ENCODE assay signal across 8 mouse cellular contexts in genomic region chr1:135199014-135199819, GRCm38 (mm10). TPM values are rescaled to one million over a fixed set of nuclear protein-coding genes. Genes with fewer than 3 reads are reported as not detected.
DNase-seq lines count a peak whose midpoint lies in the region; ATAC-seq and TF ChIP-seq lines count a peak whose summit lies in the region.

No protein-coding gene starts in this region.

- H3K27ac ChIP-seq in midbrain, embryonic 10.5 days (replicated peaks): peak overlapping the region; percentile 78

- TF ChIP-seq CTCF in E14TG2a.4 (conservative IDR thresholded peaks at IDR 0.05; ENCODE audit: low read length): no peak

- no peaks in the 10 kb centered on the region for H3K9me3 ChIP-seq in E14TG2a.4 (ENCODE audit: low read length)
- H3K9me3 ChIP-seq in midbrain, embryonic 10.5 days (replicated peaks): no peaks in the 10 kb centered on the region

- H3K4me1 ChIP-seq in E14TG2a.4 (replicated peaks; ENCODE audit: low read depth, low read length): peaks cover 90% of the 10 kb centered on the region
- peaks cover 26% of the 10 kb centered on the region for H3K4me1 ChIP-seq in midbrain, embryonic 10.5 days

- DNase-seq in ZHBTc4 (ENCODE audit: low read depth, low spot score): peak; percentile 100
- DNase-seq in forelimb bud, embryonic 11.5 days (ENCODE audit: low read depth, low spot score): peak; percentile 57
- peak; percentile 70 to 82 for DNase-seq in kidney, postnatal 25 days
- DNase-seq in midbrain, embryonic 10.5 days (ENCODE audit: low spot score): peak; percentile 45
- no peak for DNase-seq in left cerebral cortex, adult 18-20 months (ENCODE audit: low spot score in 2 of 2)
- no peak for DNase-seq in gastrocnemius, postnatal 10 days

- H3K4me3 ChIP-seq in E14TG2a.4 (replicated peaks; ENCODE audit: low read length): peak overlapping the region; percentile 62
- peak overlapping the region; percentile 44 for H3K4me3 ChIP-seq in midbrain, embryonic 10.5 days

- 0 out of 2 replicates have a peak, but pooled peaks cover 2% of the 10 kb centered on the region for H3K27me3 ChIP-seq in E14TG2a.4 (ENCODE audit: insufficient read depth, low read length)
- peaks cover 10% of the 10 kb centered on the region; the same call in 1 of the 2 replicates for H3K27me3 ChIP-seq in midbrain, embryonic 10.5 days (ENCODE audit: low read depth, poor library complexity, severe bottlenecking)

- 2% methylated on average over 21 of the region's 21 CpGs for WGBS in midbrain, embryonic 10.5 days

- no peaks in the 10 kb centered on the region for H3K36me3 ChIP-seq in E14TG2a.4 (ENCODE audit: insufficient read depth, low read length)
- H3K36me3 ChIP-seq in midbrain, embryonic 10.5 days: no peaks in the 10 kb centered on the region

- no peak for ATAC-seq in cerebellum, adult (ENCODE audit: insufficient number of reproducible peaks, low FRiP score, low TSS enrichment)

RNA-seq across cellular contexts. Expression of gene Gpr37l1, which starts 31.7 kb away (rescaled TPM):
- not detected in 2 replicates for polyA plus RNA-seq in midbrain, embryonic 10.5 days (2016; fragmentation: Nextera tagmentation; extraction: Ambion mirVana)
- total RNA-seq in left cerebral cortex, adult 18-20 months (2021): 100 to 1,000 TPM; 160 to 178 TPM
- total RNA-seq in gastrocnemius, postnatal 10 days (2021): 1 to 10 TPM; 2.0 to 2.6 TPM

RNA-seq across cellular contexts. Expression of gene Arl8a, which starts 52.6 kb away (rescaled TPM):
- polyA plus RNA-seq in midbrain, embryonic 10.5 days (2016; fragmentation: Nextera tagmentation; extraction: Ambion mirVana): 46.5 and 67.6 TPM in 2 replicates
- 100 to 1,000 TPM; 264 to 266 TPM for total RNA-seq in left cerebral cortex, adult 18-20 months (2021)
- 10 to 100 TPM; 32.3 to 39.9 TPM for total RNA-seq in gastrocnemius, postnatal 10 days (2021)

RNA-seq across cellular contexts. Expression of gene Elf3, which starts 59.2 kb away (rescaled TPM):
- polyA plus RNA-seq in midbrain, embryonic 10.5 days (2016; fragmentation: Nextera tagmentation; extraction: Ambion mirVana): 0.77 and 1.6 TPM in 2 replicates
- not detected for total RNA-seq in left cerebral cortex, adult 18-20 months (2021)
- under 1 TPM; 0.23 to 0.25 TPM for total RNA-seq in gastrocnemius, postnatal 10 days (2021)

Comparison
In these comparisons a context has a peak if more than half of its experiments do, and no peak if none do; other contexts are left out.
1. DNase-seq: peak in ZHBTc4 (single experiment), forelimb bud, embryonic 11.5 days (single experiment), kidney, postnatal 25 days (2 of 2) and midbrain, embryonic 10.5 days (single experiment); none in left cerebral cortex, adult 18-20 months (0 of 2) and gastrocnemius, postnatal 10 days (single experiment).
2. RNA of gene Gpr37l1, which starts 31.7 kb away (total RNA-seq): 160 to 178 TPM in left cerebral cortex, adult 18-20 months; 2.0 to 2.6 TPM in gastrocnemius, postnatal 10 days; every median in the first group is over 10 times any median in the second.
3. RNA of gene Arl8a, which starts 52.6 kb away (total RNA-seq): 264 to 266 TPM in left cerebral cortex, adult 18-20 months; 32.3 to 39.9 TPM in gastrocnemius, postnatal 10 days; every median in the first group is over 4 times any median in the second.